Mouse (Mus musculus) lung, postnatal 0 days (tissue): Measurements from ENCODE around the gene Alg3.

Source experiments
- CTCF ChIP-seq: IDR thresholded peaks from 2 replicates; pipeline ENCODE4 v1.5.1; 2016; ENCODE audit warnings: antibody characterized with exemption, mild to moderate bottlenecking
- EP300 ChIP-seq: IDR thresholded peaks from 2 replicates; pipeline ENCODE4 v1.6.1; 2016; ENCODE audit warnings: antibody characterized with exemption, mild to moderate bottlenecking, control low read depth

DNA sequence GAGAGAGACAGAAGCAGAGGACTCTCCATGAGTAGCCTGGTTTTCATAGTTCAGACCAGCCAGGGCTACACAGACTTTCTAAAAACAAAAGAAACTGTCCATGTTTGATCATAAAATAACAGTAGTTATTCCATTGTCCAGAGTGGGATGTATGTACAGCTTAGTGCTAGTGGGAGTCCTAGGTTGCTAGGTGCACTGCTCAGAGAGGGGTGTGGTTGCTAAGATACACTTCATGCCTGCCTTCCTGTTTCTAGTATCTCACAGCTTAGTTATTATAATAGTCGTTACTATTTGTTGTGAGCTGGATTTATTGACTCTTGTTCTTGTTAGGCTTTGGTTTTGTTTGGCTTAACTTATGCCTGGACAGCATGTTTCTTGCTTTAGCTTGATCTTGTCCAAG is 46.5 kb downstream of the Alg3 start:
- TF ChIP-seq CTCF (no peak), EP300 (no peak)
